Mouse (Mus musculus): ENCODE data around the gene Etl4.
"Not testable (repeated sequence)": the region's sequence is repeated elsewhere in the genome, so short reads cannot be mapped to it uniquely, and the experiment has no call there.

Etl4 gene

GRCm38 (mm10) chr2:20302517-20302916 is 392.9 kb downstream of the Etl4 start:
- no peak for DNase-seq (ENCODE audit: low read depth)

GRCm38 (mm10) chr2:20324954-20325353 is 415.4 kb downstream of the Etl4 start:
- no peak for DNase-seq (ENCODE audit: low read depth)

DNA sequence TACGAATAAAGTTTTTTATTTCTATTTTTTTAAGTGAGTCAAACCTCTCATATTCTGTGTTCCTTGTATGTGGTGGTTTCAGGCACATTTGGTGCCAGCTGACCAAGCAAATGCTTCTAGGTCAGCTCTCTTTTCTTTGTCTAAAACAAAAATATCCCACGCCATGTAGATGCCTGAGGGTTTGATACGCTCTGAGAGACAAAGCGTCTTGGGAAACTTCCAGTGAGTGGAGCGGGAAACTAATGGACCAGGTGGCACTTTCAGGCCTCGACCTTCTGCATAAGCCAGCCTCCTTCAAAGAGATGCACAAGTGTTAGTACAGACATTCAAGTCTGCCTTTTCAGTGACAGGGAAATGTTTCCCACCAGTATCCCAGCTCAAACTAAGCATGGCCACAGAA is 426.6 kb downstream of the Etl4 start:
- DNase-seq (ENCODE audit: low read depth): no peak

DNA sequence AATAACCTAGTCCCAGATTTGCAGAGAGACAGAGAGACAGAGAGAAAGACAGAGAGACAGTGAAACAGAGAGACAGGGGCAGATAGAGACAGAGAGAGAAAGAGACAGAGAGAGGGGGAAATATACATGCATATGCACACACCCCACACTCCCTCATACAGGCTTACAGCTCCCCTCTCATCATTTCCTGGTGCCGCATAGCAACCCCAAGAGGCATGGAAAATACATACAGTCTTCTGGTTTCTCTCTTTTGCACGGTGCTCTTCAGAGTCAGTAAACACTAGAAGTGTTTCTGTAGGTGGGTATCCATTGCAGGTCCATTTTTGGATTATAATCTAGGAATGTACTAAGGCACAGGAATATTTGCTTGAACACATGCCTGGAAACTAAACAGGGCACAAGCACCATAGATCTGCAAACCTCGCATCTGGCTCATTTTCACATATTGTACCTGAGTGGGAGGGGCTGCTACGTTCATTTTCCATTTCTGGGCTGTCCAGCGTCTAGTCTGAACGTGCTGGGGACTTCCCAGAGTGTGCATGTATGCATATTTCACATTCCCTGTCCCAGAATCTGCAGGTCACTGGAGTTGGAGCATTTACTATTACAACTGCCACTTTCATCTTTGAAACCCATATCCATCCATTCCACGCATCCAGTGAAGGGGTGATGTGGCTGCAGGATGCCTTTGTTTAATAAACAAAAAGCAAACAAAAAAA is 429.6 kb downstream of the Etl4 start:
- DNase-seq (ENCODE audit: low read depth): no peak

DNA sequence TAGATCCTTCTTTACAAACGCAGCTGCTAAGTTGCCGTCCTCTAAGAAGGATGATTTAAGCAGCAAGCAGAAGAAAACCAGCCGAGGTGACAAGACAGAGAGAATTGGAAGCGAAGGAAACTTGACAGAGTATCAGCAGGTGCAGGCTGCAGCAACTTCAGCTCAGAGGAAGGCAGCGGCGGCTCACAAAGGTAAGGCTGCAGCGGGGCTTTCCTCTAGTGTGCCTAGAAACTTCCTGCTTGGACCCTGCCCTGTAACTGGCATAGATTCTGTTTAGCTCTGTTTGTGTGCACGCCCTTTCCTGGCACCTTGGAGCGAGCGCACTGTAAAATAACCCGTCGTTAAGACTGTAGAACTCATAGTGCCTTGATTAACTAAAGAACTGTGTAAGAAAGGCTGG is 430.3 kb downstream of the Etl4 start:
- no peak for DNase-seq (ENCODE audit: low read depth)

GRCm38 (mm10) chr2:20346873-20347272 is 437.3 kb downstream of the Etl4 start:
- no peak for DNase-seq (ENCODE audit: low read depth)

DNA sequence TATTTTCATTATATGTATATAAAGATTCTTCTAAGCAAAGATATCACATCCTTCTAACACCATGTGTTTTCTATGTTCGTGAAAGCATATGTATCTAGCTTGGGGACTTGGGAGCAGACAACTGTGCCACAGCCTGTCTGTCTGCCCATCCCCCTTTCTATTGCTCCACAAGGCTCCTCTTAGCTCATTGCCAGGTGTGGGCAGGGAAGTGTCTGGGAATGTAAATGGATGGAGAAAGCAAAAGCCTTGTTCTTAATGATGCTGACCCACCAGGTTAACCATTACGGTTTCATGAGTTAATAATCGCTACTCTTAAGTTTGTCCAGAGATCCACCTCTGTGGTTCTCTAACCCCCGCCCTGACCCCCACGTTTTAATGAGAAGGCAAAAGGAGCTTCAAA is 439.7 kb downstream of the Etl4 start:
- no peak for DNase-seq (ENCODE audit: low read depth)

- DNase-seq (ENCODE audit: low read depth): no peak
Observed at GRCm38 (mm10) chr2:20352796-20353195, 443.2 kb downstream of the Etl4 start.

DNA sequence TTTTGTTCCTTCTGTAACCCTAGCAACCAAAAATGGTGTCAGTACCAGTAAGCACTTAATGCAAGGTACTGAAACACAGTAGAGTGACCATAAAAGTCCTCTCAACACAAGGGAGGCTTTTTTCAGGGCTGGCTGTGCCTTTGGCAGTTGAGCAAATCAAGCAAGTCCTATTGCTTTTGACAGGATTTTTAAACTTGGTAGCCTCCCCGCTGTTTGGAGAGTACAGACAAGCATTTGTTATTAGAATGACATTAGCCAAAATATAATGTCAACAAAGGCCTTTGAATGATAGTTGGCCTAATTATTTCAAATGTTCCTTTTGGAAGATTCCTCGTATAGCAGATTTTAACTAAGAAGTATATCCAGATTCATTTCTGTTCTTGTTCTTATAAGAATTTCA is 467.4 kb downstream of the Etl4 start:
- DNase-seq (ENCODE audit: low read depth): peak; percentile 12

DNA sequence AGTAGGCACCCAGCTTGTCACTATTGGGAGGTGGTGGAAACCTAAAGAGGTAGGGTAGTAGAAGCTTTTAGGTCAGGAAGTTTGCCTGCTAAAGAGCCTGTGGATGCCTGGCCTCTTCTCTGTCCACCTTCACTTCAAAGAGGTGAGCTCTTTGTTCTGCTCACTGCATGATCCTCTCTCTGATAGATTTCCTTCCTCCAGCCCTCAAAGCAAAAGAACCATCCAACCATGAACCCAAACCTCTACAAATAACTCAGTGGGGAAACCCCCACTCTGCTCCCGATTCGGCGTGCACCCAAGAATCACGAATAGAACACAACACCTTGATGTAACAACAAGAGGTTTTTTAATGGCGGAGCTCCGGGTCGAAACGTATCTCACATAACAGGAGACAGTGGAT is 471.3 kb downstream of the Etl4 start:
- DNase-seq (ENCODE audit: low read depth): not testable (repeated sequence)

GRCm38 (mm10) chr2:20394083-20394482 is 484.5 kb downstream of the Etl4 start:
- no peak for DNase-seq (ENCODE audit: low read depth)

GRCm38 (mm10) chr2:20396978-20397377 is 487.4 kb downstream of the Etl4 start:
- no peak for DNase-seq (ENCODE audit: low read depth)

GRCm38 (mm10) chr2:20400556-20400955 is 491.0 kb downstream of the Etl4 start:
- no peak for DNase-seq (ENCODE audit: low read depth)

GRCm38 (mm10) chr2:20404395-20404794 is 494.8 kb downstream of the Etl4 start:
- DNase-seq (ENCODE audit: low read depth): no peak

DNA sequence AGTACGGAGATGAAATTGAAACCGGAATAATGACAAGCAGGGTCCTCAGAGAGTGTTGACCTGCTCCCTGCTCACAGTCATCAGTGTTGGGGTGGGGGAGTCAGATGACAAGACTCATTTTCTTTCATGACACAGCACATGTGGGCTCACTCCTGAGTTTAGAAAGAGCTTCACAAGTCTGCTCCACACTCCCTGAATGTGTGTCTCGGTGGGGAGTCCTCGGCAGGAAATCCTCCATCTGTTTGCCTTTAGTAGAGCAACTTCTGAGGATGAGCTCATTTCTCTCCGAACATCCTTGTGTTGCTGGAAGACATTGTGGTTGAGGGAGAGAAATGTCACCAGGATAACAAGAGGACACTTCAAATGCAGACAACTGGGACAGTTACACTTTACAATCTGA is 497.5 kb downstream of the Etl4 start:
- no peak for DNase-seq (ENCODE audit: low read depth)

- no peak for DNase-seq (ENCODE audit: low read depth)
Observed at GRCm38 (mm10) chr2:20414856-20415255, 505.3 kb downstream of the Etl4 start.

- DNase-seq (ENCODE audit: low read depth): no peak
Observed at GRCm38 (mm10) chr2:20416934-20417614, 507.5 kb downstream of the Etl4 start.

DNA sequence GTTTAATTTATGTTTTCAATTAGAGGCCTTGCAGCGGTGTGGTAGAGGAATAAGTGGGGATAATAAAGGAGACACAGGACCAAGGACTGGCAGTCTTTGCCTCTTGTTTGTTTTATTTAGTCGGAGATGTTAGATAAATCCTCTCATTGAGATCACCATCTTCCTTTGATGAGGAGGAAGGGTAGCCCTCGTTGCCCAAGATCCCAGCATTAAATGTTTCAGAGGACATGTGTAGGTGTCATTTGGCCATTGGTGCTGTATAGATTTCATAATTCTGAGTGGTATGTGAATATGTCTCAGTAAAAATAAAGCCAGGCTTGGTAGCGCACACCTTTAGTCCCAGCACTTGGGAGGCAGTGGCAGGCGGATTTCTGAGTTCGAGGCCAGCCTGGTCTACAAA is 508.4 kb downstream of the Etl4 start:
- DNase-seq (ENCODE audit: low read depth): no peak

DNA sequence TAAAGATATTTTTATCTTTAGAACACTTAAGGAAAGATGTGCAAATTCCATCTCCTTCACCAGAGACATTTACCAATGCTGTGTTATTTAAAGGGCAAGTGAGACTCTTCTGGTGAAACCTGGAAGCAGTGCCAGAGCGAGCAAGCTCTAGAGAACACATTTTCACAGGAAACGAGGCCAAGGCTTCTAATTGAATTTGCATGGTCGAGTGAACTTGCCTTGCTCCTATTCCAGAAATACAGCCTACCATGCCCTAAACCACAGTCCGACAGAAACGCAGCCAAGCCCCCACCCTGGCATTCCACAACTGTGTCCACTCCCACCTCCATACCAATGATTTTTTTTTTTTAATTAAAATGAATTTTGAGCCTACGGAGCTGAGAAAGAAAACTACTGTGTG is 510.4 kb downstream of the Etl4 start:
- DNase-seq (ENCODE audit: low read depth): peak; percentile 35

DNA sequence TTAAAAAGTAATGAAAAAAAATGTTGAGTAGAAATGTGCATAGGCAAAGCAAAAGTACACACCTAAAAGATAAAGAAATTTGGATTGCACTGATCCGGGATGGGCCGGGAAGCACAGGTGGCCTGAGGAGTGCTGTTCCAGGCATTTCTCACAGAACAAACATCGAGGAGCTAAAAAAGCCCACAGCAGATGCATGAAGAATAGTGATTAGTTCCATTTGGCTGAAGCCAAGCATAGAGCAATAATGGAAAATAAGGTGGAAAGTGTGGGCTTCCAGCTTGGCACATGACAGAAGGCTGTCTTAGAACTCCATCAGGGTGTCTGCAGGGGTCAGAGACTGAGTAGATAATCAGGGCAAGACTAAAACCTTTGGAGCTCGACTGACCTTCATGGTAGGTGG is 512.7 kb downstream of the Etl4 start:
- no peak for DNase-seq (ENCODE audit: low read depth)

- DNase-seq (ENCODE audit: low read depth): no peak
Observed at GRCm38 (mm10) chr2:20433656-20434055, 524.1 kb downstream of the Etl4 start.

DNA sequence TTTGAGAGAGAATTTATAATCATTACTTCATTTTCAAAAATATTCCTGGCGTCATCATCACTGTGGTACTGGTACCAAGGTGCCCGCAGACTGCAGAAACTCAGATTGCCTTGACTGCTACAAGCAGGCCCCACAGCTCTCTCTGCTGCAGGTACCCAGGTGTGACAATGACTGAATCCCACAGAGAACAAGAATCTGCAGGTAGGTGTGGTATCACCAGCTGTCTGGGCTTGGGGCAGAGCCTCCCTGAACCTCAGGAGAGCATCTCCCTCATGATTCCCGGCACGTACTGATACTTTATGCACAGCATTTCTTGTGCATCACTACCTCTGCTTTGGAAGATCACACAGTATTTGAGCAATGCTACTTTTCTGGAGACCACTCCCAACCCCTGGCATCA is 526.0 kb downstream of the Etl4 start:
- no peak for DNase-seq (ENCODE audit: low read depth)

DNA sequence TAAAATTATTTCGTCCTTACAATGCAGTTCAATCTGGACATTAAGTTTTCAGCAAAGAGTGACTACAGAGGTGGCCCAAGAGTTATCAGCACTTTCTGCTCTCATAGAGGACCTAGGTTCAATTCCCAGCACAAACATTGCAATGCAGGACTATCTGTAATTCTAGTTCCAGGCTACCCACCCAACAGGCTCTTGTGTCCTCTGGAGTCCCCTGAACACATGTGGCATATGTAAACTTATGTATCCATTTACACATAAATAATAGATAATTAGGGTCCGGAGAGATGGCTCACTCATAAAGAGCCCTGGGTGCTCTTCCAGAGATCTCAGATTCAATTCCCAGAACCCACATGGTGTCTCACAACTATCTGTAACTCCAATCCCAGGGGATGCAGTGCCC is 533.2 kb downstream of the Etl4 start:
- no peak for DNase-seq (ENCODE audit: low read depth)

All from fibroblast of lung, adult 2 months (primary cell).